Mouse (Mus musculus): ENCODE measurements around the gene Snx11. TPM values are rescaled to one million over a fixed set of nuclear protein-coding genes. Genes with fewer than 3 reads are reported as not detected.
"Not testable (repeated sequence)": the region's sequence is repeated elsewhere in the genome, so short reads cannot be mapped to it uniquely, and the experiment has no call there.

Snx11 gene
- polyA plus RNA-seq, 1 experiment from 2014 or later = 20.4 TPM

GRCm38 (mm10) chr11:96815895-96816294 is 38.5 kb upstream of the Snx11 start:
- no peaks in the 10 kb centered on the region for H3K27me3 ChIP-seq
- H3K9me3 ChIP-seq (replicated peaks) = no peaks in the 10 kb centered on the region
- H3K4me1 ChIP-seq = no peaks in the 10 kb centered on the region
- WGBS = 95% methylated on average over 2 of the region's 2 CpGs
- H3K4me2 ChIP-seq = no peak overlapping the region
- no peak overlapping the region for H3K27ac ChIP-seq
- H3K9ac ChIP-seq = no peak overlapping the region
- no peak overlapping the region for H3K4me3 ChIP-seq (replicated peaks)
- H3K36me3 ChIP-seq = peaks cover 98% of the 10 kb centered on the region
- no peak for ATAC-seq (replicated peaks; ENCODE audit: low FRiP score)

GRCm38 (mm10) chr11:96814443-96814842 is 37.1 kb upstream of the Snx11 start:
- no peak for ATAC-seq (replicated peaks; ENCODE audit: low FRiP score)
- no peak overlapping the region for H3K4me3 ChIP-seq (replicated peaks)
- no peaks in the 10 kb centered on the region for H3K4me1 ChIP-seq
- no peak overlapping the region for H3K4me2 ChIP-seq
- no peak overlapping the region for H3K27ac ChIP-seq
- peaks cover 98% of the 10 kb centered on the region for H3K36me3 ChIP-seq
- WGBS = 91% methylated on average over 2 of the region's 2 CpGs
- no peaks in the 10 kb centered on the region for H3K27me3 ChIP-seq
- no peaks in the 10 kb centered on the region for H3K9me3 ChIP-seq (replicated peaks)
- no peak overlapping the region for H3K9ac ChIP-seq

- WGBS = 86% methylated on average over 5 of the region's 5 CpGs
- Histone ChIP-seq H3K4me3 (replicated peaks) (no peak overlapping the region), H3K4me2 (no peak overlapping the region), H3K27me3 (no peaks in the 10 kb centered on the region), H3K9me3 (replicated peaks) (no peaks in the 10 kb centered on the region), H3K36me3 (peaks cover 98% of the 10 kb centered on the region), H3K27ac (no peak overlapping the region), H3K9ac (no peak overlapping the region), H3K4me1 (no peaks in the 10 kb centered on the region)
- no peak for ATAC-seq (replicated peaks; ENCODE audit: low FRiP score)
Measured at GRCm38 (mm10) chr11:96813920-96814319, 36.6 kb upstream of the Snx11 start.

- Histone ChIP-seq H3K4me1 (no peaks in the 10 kb centered on the region), H3K27ac (no peak overlapping the region), H3K36me3 (peaks cover 98% of the 10 kb centered on the region), H3K27me3 (no peaks in the 10 kb centered on the region), H3K9ac (no peak overlapping the region), H3K4me3 (replicated peaks) (no peak overlapping the region), H3K4me2 (no peak overlapping the region), H3K9me3 (replicated peaks) (no peaks in the 10 kb centered on the region)
- WGBS = 73% methylated on average over 4 of the region's 4 CpGs
- no peak for ATAC-seq (replicated peaks; ENCODE audit: low FRiP score)
Measured at GRCm38 (mm10) chr11:96813455-96813854, 36.1 kb upstream of the Snx11 start.

GRCm38 (mm10) chr11:96811188-96811587 is 33.8 kb upstream of the Snx11 start:
- not testable (repeated sequence) for ATAC-seq (replicated peaks; ENCODE audit: low FRiP score); H3K4me1 ChIP-seq
- peaks cover 97% of the 10 kb centered on the region for H3K36me3 ChIP-seq

GRCm38 (mm10) chr11:96809562-96810235 is 32.3 kb upstream of the Snx11 start:
- no peak overlapping the region for H3K4me2 ChIP-seq
- H3K9ac ChIP-seq = no peak overlapping the region
- H3K4me1 ChIP-seq = no peaks in the 10 kb centered on the region
- ATAC-seq (replicated peaks; ENCODE audit: low FRiP score) = no peak
- H3K9me3 ChIP-seq (replicated peaks) = no peaks in the 10 kb centered on the region
- no peak overlapping the region for H3K27ac ChIP-seq
- 88% methylated on average over 6 of the region's 6 CpGs for WGBS
- no peaks in the 10 kb centered on the region for H3K27me3 ChIP-seq
- H3K36me3 ChIP-seq = peaks cover 97% of the 10 kb centered on the region
- no peak overlapping the region for H3K4me3 ChIP-seq (replicated peaks)

More at GRCm38 (mm10) chr11:96811188-96811587, 33.8 kb upstream of the Snx11 start:
- not testable (repeated sequence) for H3K4me3 ChIP-seq (replicated peaks); H3K27me3 ChIP-seq; H3K4me2 ChIP-seq; H3K27ac ChIP-seq; H3K9me3 ChIP-seq (replicated peaks); H3K9ac ChIP-seq
- WGBS = 92% methylated on average over 1 of the region's 1 CpGs

GRCm38 (mm10) chr11:96808066-96808465 is 30.7 kb upstream of the Snx11 start:
- H3K36me3 ChIP-seq = peaks cover 99% of the 10 kb centered on the region

GRCm38 (mm10) chr11:96805606-96806005 is 28.2 kb upstream of the Snx11 start:
- H3K9me3 ChIP-seq (replicated peaks) = no peaks in the 10 kb centered on the region
- WGBS = 93% methylated on average over 5 of the region's 5 CpGs
- no peak overlapping the region for H3K27ac ChIP-seq
- H3K4me3 ChIP-seq (replicated peaks) = no peak overlapping the region
- peaks cover 99% of the 10 kb centered on the region for H3K36me3 ChIP-seq
- H3K4me2 ChIP-seq = no peak overlapping the region
- H3K9ac ChIP-seq = no peak overlapping the region
- no peak for ATAC-seq (replicated peaks; ENCODE audit: low FRiP score)
- no peaks in the 10 kb centered on the region for H3K27me3 ChIP-seq
- H3K4me1 ChIP-seq = no peaks in the 10 kb centered on the region

More at GRCm38 (mm10) chr11:96808066-96808465, 30.7 kb upstream of the Snx11 start:
- Histone ChIP-seq H3K9ac (no peak overlapping the region), H3K4me2 (no peak overlapping the region), H3K4me1 (no peaks in the 10 kb centered on the region), H3K27ac (no peak overlapping the region), H3K4me3 (replicated peaks) (no peak overlapping the region), H3K27me3 (no peaks in the 10 kb centered on the region), H3K9me3 (replicated peaks) (no peaks in the 10 kb centered on the region)
- 57% methylated on average over 1 of the region's 1 CpGs for WGBS
- no peak for ATAC-seq (replicated peaks; ENCODE audit: low FRiP score)

- no peaks in the 10 kb centered on the region for H3K4me1 ChIP-seq
- H3K36me3 ChIP-seq = peaks cover 76% of the 10 kb centered on the region
- WGBS = 88% methylated on average over 2 of the region's 2 CpGs
- no peaks in the 10 kb centered on the region for H3K27me3 ChIP-seq
- ATAC-seq (replicated peaks; ENCODE audit: low FRiP score) = no peak
- H3K4me3 ChIP-seq (replicated peaks) = no peak overlapping the region
- no peak overlapping the region for H3K9ac ChIP-seq
- no peak overlapping the region for H3K4me2 ChIP-seq
- H3K9me3 ChIP-seq (replicated peaks) = no peaks in the 10 kb centered on the region
- H3K27ac ChIP-seq = no peak overlapping the region
Measured at GRCm38 (mm10) chr11:96799511-96799910, 22.2 kb upstream of the Snx11 start.

GRCm38 (mm10) chr11:96796586-96796985 is 19.2 kb upstream of the Snx11 start:
- ATAC-seq (replicated peaks; ENCODE audit: low FRiP score) = no peak

GRCm38 (mm10) chr11:96796081-96796480 is 18.7 kb upstream of the Snx11 start:
- Histone ChIP-seq H3K4me2 (no peak overlapping the region), H3K27me3 (no peaks in the 10 kb centered on the region), H3K9me3 (replicated peaks) (no peaks in the 10 kb centered on the region), H3K4me3 (replicated peaks) (no peak overlapping the region), H3K9ac (no peak overlapping the region), H3K36me3 (peaks cover 52% of the 10 kb centered on the region), H3K27ac (no peak overlapping the region), H3K4me1 (peaks cover 25% of the 10 kb centered on the region)
- ATAC-seq (replicated peaks; ENCODE audit: low FRiP score) = no peak
- WGBS = 95% methylated on average over 2 of the region's 2 CpGs

More at GRCm38 (mm10) chr11:96796586-96796985, 19.2 kb upstream of the Snx11 start:
- H3K27me3 ChIP-seq = no peaks in the 10 kb centered on the region
- peaks cover 53% of the 10 kb centered on the region for H3K36me3 ChIP-seq
- no peak overlapping the region for H3K4me2 ChIP-seq
- peaks cover 21% of the 10 kb centered on the region for H3K4me1 ChIP-seq
- no peak overlapping the region for H3K27ac ChIP-seq
- WGBS = 57% methylated on average over 1 of the region's 1 CpGs
- H3K4me3 ChIP-seq (replicated peaks) = no peak overlapping the region
- H3K9ac ChIP-seq = no peak overlapping the region
- H3K9me3 ChIP-seq (replicated peaks) = no peaks in the 10 kb centered on the region

- no peak for ATAC-seq (replicated peaks; ENCODE audit: low FRiP score)
- no peak overlapping the region for H3K4me2 ChIP-seq
- H3K4me3 ChIP-seq (replicated peaks) = no peak overlapping the region
- no peak overlapping the region for H3K9ac ChIP-seq
- peaks cover 50% of the 10 kb centered on the region for H3K36me3 ChIP-seq
- WGBS = 94% methylated on average over 13 of the region's 13 CpGs
- no peak overlapping the region for H3K27ac ChIP-seq
- no peaks in the 10 kb centered on the region for H3K9me3 ChIP-seq (replicated peaks)
- H3K27me3 ChIP-seq = no peaks in the 10 kb centered on the region
- peaks cover 31% of the 10 kb centered on the region for H3K4me1 ChIP-seq
Measured at GRCm38 (mm10) chr11:96795491-96795890, 18.1 kb upstream of the Snx11 start.

GRCm38 (mm10) chr11:96790681-96791080 is 13.3 kb upstream of the Snx11 start:
- H3K9me3 ChIP-seq (replicated peaks) = no peaks in the 10 kb centered on the region
- H3K9ac ChIP-seq = 0 out of 2 replicates have a peak overlapping the region, but pooled peaks have one; percentile 15
- no peak overlapping the region for H3K27ac ChIP-seq
- 9% methylated on average over 1 of the region's 1 CpGs for WGBS
- peak overlapping the region; percentile 97 for H3K4me3 ChIP-seq (replicated peaks)
- peak overlapping the region; percentile 79 for H3K4me2 ChIP-seq
- ATAC-seq (replicated peaks; ENCODE audit: low FRiP score) = no peak
- no peaks in the 10 kb centered on the region for H3K27me3 ChIP-seq
- peaks cover 41% of the 10 kb centered on the region for H3K4me1 ChIP-seq
- H3K36me3 ChIP-seq = peaks cover 21% of the 10 kb centered on the region
